Mouse (Mus musculus) MEL (cell line): Measurements from ENCODE around the gene Grm5. TPM values are rescaled to one million over a fixed set of nuclear protein-coding genes. Genes with fewer than 3 reads are reported as not detected.

ENCODE experiments used
- DNase-seq: peaks from one replicate; pipeline ENCODE4 v3.0.0; 2011; ENCODE audit warnings: low read depth, low spot score
- H3K27ac ChIP-seq: 2 replicates; pipeline ENCODE4 v1.5.1; 2012; ENCODE audit warnings: low read depth, mild to moderate bottlenecking, control low read depth, low read length, moderate library complexity; ENCODE audit not compliant: control insufficient read depth
- H3K27me3 ChIP-seq, 2 experiments: fragments of 150-350 bp in 1 of 2; sonication (generic) in 1 of 2; 2 replicates each; pipeline ENCODE4 v1.6.1; 2012; ENCODE audit warnings: low read length in 2 of 2, mild to moderate bottlenecking in 2 of 2, improper control_type of control experiment in 1 of 2, moderate library complexity in 1 of 2; ENCODE audit not compliant: insufficient read depth in 2 of 2, control insufficient read depth in 1 of 2
- H3K36me3 ChIP-seq, 2 experiments: 2 replicates each; pipeline ENCODE4 v1.6.1; 2012 to 2014; ENCODE audit warnings: low read length in 2 of 2, improper control_type of control experiment in 1 of 2, inconsistent platforms in 1 of 2, mild to moderate bottlenecking in 1 of 2; ENCODE audit not compliant: insufficient read depth in 2 of 2, control insufficient read depth in 1 of 2
- H3K4me1 ChIP-seq, 2 experiments: fragments of 150-350 bp in 1 of 2; sonication (generic) in 1 of 2; 2 replicates each; pipeline ENCODE4 v1.6.1; 2012; ENCODE audit warnings: low read length in 2 of 2, improper control_type of control experiment in 1 of 2, mild to moderate bottlenecking in 1 of 2; ENCODE audit not compliant: insufficient read depth in 2 of 2, control insufficient read depth in 1 of 2
- H3K4me3 ChIP-seq, 2 experiments: fragments of 150-350 bp in 1 of 2; sonication (generic) in 1 of 2; 2 replicates each; pipeline ENCODE4 v1.5.1; 2012; ENCODE audit warnings: low read depth in 2 of 2, low read length in 2 of 2, mild to moderate bottlenecking in 2 of 2, moderate library complexity in 2 of 2, control low read depth in 1 of 2, improper control_type of control experiment in 1 of 2; ENCODE audit not compliant: control insufficient read depth in 1 of 2, insufficient read depth in 1 of 2
- H3K79me2 ChIP-seq: 2 replicates; pipeline ENCODE4 v1.6.1; 2012; ENCODE audit warnings: mild to moderate bottlenecking, low read length, moderate library complexity; ENCODE audit not compliant: control insufficient read depth, poor library complexity, insufficient read depth
- H3K9ac ChIP-seq: 2 replicates; pipeline ENCODE4 v1.6.1; 2012; ENCODE audit warnings: low read depth, mild to moderate bottlenecking, control low read depth, low read length, moderate library complexity; ENCODE audit not compliant: control insufficient read depth, poor library complexity, severe bottlenecking
- H3K9me3 ChIP-seq: fragments of 150-350 bp; sonication (generic); replicated peaks from 2 replicates; pipeline ENCODE4 v1.6.1; 2012; ENCODE audit warnings: mild to moderate bottlenecking, low read length, improper control_type of control experiment, moderate library complexity; ENCODE audit not compliant: insufficient read depth
- CTCF ChIP-seq, 3 experiments: IDR thresholded peaks in 2 of 3; conservative IDR thresholded peaks in 1 of 3; 2 replicates each; pipeline ENCODE4 v1.5.1; 2011 to 2012; ENCODE audit warnings: low read length in 3 of 3, low read depth in 2 of 3, mild to moderate bottlenecking in 2 of 3, improper control_type of control experiment in 1 of 3, inconsistent platforms in 1 of 3, mixed read lengths in 1 of 3, moderate library complexity in 1 of 3; ENCODE audit not compliant: control insufficient read depth in 1 of 3, insufficient read depth in 1 of 3, poor library complexity in 1 of 3, severe bottlenecking in 1 of 3
- ELF1 ChIP-seq: IDR thresholded peaks from 2 replicates; pipeline ENCODE4 v1.6.1; 2014; ENCODE audit warnings: low read depth, mild to moderate bottlenecking, inconsistent platforms, low read length, improper control_type of control experiment, moderate library complexity
- JUND ChIP-seq: IDR thresholded peaks from 2 replicates; pipeline ENCODE4 v1.6.1; 2011; ENCODE audit warnings: low read depth, mild to moderate bottlenecking, improper control_type of control experiment, low read length
- MAFK ChIP-seq: IDR thresholded peaks from 2 replicates; pipeline ENCODE4 v1.6.1; 2011; ENCODE audit warnings: low read depth, mild to moderate bottlenecking, low read length, improper control_type of control experiment, borderline replicate concordance
- MAZ ChIP-seq: IDR thresholded peaks from 2 replicates; pipeline ENCODE4 v1.6.1; 2012; ENCODE audit warnings: low read depth, mild to moderate bottlenecking, inconsistent platforms, low read length, improper control_type of control experiment
- MYC ChIP-seq: IDR thresholded peaks from 2 replicates; pipeline ENCODE4 v1.6.1; 2011; ENCODE audit warnings: low read depth, mild to moderate bottlenecking, low read length, improper control_type of control experiment, moderate library complexity
- NRF1 ChIP-seq: IDR thresholded peaks from 2 replicates; pipeline ENCODE4 v1.6.1; 2014; ENCODE audit warnings: low read depth, mild to moderate bottlenecking, inconsistent platforms, low read length, improper control_type of control experiment, moderate library complexity; ENCODE audit not compliant: poor library complexity, insufficient read depth, severe bottlenecking
- POLR2A ChIP-seq, 2 experiments: IDR thresholded peaks; 2 replicates each; pipeline ENCODE4 v1.6.1; 2011 to 2012; ENCODE audit warnings: low read length in 2 of 2, mild to moderate bottlenecking in 2 of 2, control low read depth in 1 of 2, improper control_type of control experiment in 1 of 2, low read depth in 1 of 2, moderate library complexity in 1 of 2; ENCODE audit not compliant: control insufficient read depth in 1 of 2, insufficient read depth in 1 of 2, poor library complexity in 1 of 2
- POLR2AphosphoS2 ChIP-seq: IDR thresholded peaks from 2 replicates; pipeline ENCODE4 v1.6.1; 2011; ENCODE audit warnings: low read length, improper control_type of control experiment
- RCOR1 ChIP-seq: IDR thresholded peaks from 2 replicates; pipeline ENCODE4 v1.6.1; 2012; ENCODE audit warnings: low read depth, mild to moderate bottlenecking, inconsistent platforms, low read length, improper control_type of control experiment
- SIN3A ChIP-seq: IDR thresholded peaks from 2 replicates; pipeline ENCODE4 v1.6.1; 2012; ENCODE audit warnings: low read length, improper control_type of control experiment, inconsistent platforms
- TBP ChIP-seq: IDR thresholded peaks from 2 replicates; pipeline ENCODE4 v1.8.0; 2011; ENCODE audit warnings: low read depth, low read length, improper control_type of control experiment
- UBTF ChIP-seq: IDR thresholded peaks from 2 replicates; pipeline ENCODE4 v1.6.1; 2012; ENCODE audit warnings: low read depth, mild to moderate bottlenecking, inconsistent platforms, low read length, improper control_type of control experiment, moderate library complexity, borderline replicate concordance; ENCODE audit not compliant: insufficient read depth
- USF1 ChIP-seq: IDR thresholded peaks from 2 replicates; pipeline ENCODE4 v1.6.1; 2014; ENCODE audit warnings: low read depth, mild to moderate bottlenecking, inconsistent platforms, low read length, improper control_type of control experiment, moderate library complexity
- USF2 ChIP-seq, 2 experiments: IDR thresholded peaks; 2 replicates each; pipeline ENCODE4 v1.6.1; 2011 to 2012; ENCODE audit warnings: improper control_type of control experiment in 2 of 2, low read length in 2 of 2, borderline replicate concordance in 1 of 2, inconsistent platforms in 1 of 2, low read depth in 1 of 2, mild to moderate bottlenecking in 1 of 2; ENCODE audit not compliant: insufficient read depth in 1 of 2
- ZNF384 ChIP-seq: IDR thresholded peaks from 2 replicates; pipeline ENCODE4 v1.6.1; 2012; ENCODE audit warnings: low read depth, mild to moderate bottlenecking, inconsistent platforms, low read length, improper control_type of control experiment
- polyA plus RNA-seq, 2 experiments: library from polyadenylated mRNA; stranded (reverse) in 1 of 2; unstranded in 1 of 2; fragments of >175 nt in 1 of 2; fragments of >200 nt in 1 of 2; gene quantifications; 2 replicates each; pipeline versions ENCODE4 v1.2.1 to v1.2.4; 2012; ENCODE audit warnings: low replicate concordance in 2 of 2, low read depth in 1 of 2; ENCODE audit not compliant: insufficient read length in 2 of 2, insufficient read depth in 1 of 2, missing spikeins in 1 of 2
- total RNA-seq: library from RNA; depleted of rRNA; stranded (reverse); fragments of 300-350 nt; gene quantifications from 2 replicates; pipeline ENCODE4 v1.2.3, GENCODE M21; 2012; rRNA removed

Grm5 gene
- total and polyA plus RNA-seq, 3 experiments = 0.39 to 0.46 TPM; not detected in 1

DNA sequence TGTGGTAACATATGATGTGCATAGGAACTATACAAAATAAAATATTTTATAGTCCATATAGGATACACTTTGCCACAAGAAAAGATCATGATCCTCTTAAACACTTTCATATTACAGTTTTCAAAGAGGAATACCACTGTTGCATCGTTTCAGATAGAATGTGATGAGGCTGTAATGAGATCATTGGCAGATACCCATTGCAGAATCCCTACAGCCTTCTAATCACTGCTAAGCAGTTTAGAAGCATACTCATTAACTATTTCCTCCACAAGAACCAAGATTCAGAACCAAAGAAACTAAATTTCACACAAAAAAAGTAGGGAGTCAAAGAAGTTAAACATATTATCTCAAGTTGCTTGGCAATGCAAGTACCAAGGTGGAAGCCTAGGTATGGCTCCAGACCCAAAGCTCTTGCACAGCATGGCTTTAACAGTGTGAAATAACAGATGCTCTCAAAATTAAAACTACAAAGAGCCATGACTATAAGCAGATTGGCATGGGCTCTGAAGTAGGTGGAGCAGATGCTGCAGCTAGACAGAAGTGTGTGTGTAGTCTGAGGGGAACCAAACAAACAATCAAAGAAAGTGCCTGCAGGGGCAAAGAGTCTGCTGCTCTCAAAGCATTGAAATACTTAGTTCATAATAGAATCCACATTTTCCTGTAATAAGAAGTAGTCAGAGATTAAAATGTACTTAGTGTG is 575.7 kb downstream of the Grm5 start (continued):
- TF ChIP-seq USF2 (IDR thresholded peaks at IDR 0.05; ENCODE audit: borderline replicate concordance in 1 of 2, insufficient read depth in 1 of 2, low read depth in 1 of 2, low read length in 2 of 2) = no peak
- TF ChIP-seq, all 39 proteins: peak for 0

DNA sequence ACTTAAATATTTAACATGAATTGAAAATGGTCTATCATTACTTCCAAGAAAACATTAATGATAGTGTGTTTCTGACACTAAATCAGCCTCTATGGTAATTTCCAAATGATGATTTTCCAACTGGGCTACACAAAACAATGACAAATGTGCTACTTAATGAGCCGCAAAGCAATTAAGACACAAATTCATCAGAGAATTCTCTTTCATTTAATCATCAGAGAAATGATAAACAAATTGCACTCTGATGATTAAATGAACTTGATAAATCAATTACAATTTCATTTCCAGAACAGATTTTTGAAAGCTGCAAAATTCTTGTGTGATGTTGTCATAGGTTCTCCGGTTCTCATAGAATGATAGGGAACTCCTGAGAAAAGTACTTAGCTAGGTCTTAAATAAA is 577.6 kb downstream of the Grm5 start:
- Histone ChIP-seq H3K9me3 (no peaks in the 10 kb centered on the region), H3K36me3 (no peaks in the 10 kb centered on the region), H3K27me3 (no peaks in the 10 kb centered on the region), H3K4me3 (no peak overlapping the region), H3K79me2 (no peaks in the 10 kb centered on the region), H3K27ac (no peak overlapping the region), H3K4me1 (no peaks in the 10 kb centered on the region), H3K9ac (no peak overlapping the region)
- DNase-seq = no peak
- TF ChIP-seq POLR2AphosphoS2 (no peak), USF1 (no peak), JUND (no peak), POLR2A (IDR thresholded peaks at IDR 0.05; ENCODE audit: control insufficient read depth in 1 of 2, insufficient read depth in 1 of 2, low read depth in 1 of 2, low read length in 2 of 2, poor library complexity in 1 of 2) (no peak), ELF1 (no peak), MYC (no peak), MAZ (no peak), SIN3A (no peak), NRF1 (no peak), CTCF (IDR thresholded peaks at IDR 0.05 in 2 of 3, conservative IDR thresholded peaks at IDR 0.05 in 1 of 3; ENCODE audit: control insufficient read depth in 1 of 3, insufficient read depth in 1 of 3, low read depth in 2 of 3, low read length in 3 of 3, poor library complexity in 1 of 3, severe bottlenecking in 1 of 3) (no peak), TBP (no peak), RCOR1 (no peak), ZNF384 (no peak), UBTF (no peak), MAFK (no peak)

Other genes starting within 250 kb of the Grm5 start
- not detected in 2 replicates for gene Tyr, start 90.7 kb upstream of the Grm5 start, total RNA-seq
- not detected for gene Tyr, start 90.7 kb upstream of the Grm5 start, polyA plus RNA-seq